Mouse (Mus musculus) cerebellum, adult 2 months (tissue): ENCODE results near the gene Serpina3i.

Experiments
- CTCF ChIP-seq: fragments of 200-500 bp; IDR thresholded peaks from 2 replicates; pipeline ENCODE4 v1.5.1; 2011; ENCODE audit warnings: low read depth, mild to moderate bottlenecking, control low read depth, low read length, moderate library complexity, borderline replicate concordance; ENCODE audit not compliant: insufficient read depth
- POLR2A ChIP-seq: fragments of 200-500 bp; IDR thresholded peaks from 2 replicates; pipeline ENCODE4 v1.6.1; 2011; ENCODE audit warnings: low read length, control low read depth, borderline replicate concordance; ENCODE audit not compliant: insufficient read depth

GRCm38 (mm10) chr12:104293963-104294362 is 31.0 kb downstream of the Serpina3i start:
- TF ChIP-seq CTCF (no peak), POLR2A (no peak)
